Comparison of ENCODE assay signal across 12 mouse cellular contexts in the genomic region with DNA sequence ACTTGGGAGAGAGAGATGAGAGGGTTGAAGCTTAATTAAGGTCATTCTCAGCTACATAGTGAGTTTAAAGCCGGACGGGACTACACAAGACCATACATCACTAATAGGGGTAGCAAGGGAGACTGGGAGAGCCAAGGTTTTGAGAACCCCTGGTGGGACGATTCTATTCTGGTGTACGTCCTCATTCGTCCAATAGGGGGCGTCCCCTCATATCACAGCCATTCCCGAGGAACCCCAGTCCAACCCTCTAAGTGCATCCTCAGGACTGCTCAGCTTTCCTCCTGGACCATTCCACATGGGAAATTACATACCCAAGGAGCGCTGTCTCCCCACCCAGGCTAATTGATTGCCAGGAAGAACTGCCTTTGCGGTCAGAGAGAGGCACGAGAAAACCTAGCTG.
A peak's percentile ranks its signal among the peaks of the same experiment; 100 is the strongest.
DNase-seq lines count a peak whose midpoint lies in the region; ATAC-seq and TF ChIP-seq lines count a peak whose summit lies in the region.
"Had no signal": no experiment of that assay in that cellular context is flagged by ENCODE, and none has a peak within 500 bp of the region (broad histone marks: within the 10 kb centered on the region; RNA-seq: fewer than 3 reads in every experiment).

No protein-coding gene starts in this region.

- H3K4me2 ChIP-seq in embryonic facial prominence, embryonic 11.5 days (ENCODE audit: low read depth, low read length), result no peak overlapping the region
- H3K4me2 ChIP-seq in liver, embryonic 11.5 days, result no peak overlapping the region
- H3K4me2 ChIP-seq: heart, embryonic 13.5 days; limb, embryonic 15.5 days; midbrain, embryonic 13.5 days had no signal

- ATAC-seq in embryonic facial prominence, embryonic 11.5 days (replicated peaks; ENCODE audit: insufficient number of reproducible peaks, low FRiP score, low TSS enrichment, low read depth), result no peak
- ATAC-seq in liver, embryonic 11.5 days (replicated peaks; ENCODE audit: low FRiP score), result no peak
- ATAC-seq: midbrain, embryonic 13.5 days had no signal

- H3K9ac ChIP-seq in embryonic facial prominence, embryonic 11.5 days (replicated peaks; ENCODE audit: low read length), result no peak overlapping the region
- H3K9ac ChIP-seq in liver, embryonic 11.5 days (ENCODE audit: low read depth, low read length), result no peak overlapping the region
- H3K9ac ChIP-seq: heart, embryonic 13.5 days; limb, embryonic 15.5 days; midbrain, embryonic 13.5 days had no signal

- WGBS in embryonic facial prominence, embryonic 11.5 days, result 66% methylated on average over 10 of the region's 10 CpGs
- WGBS in embryonic facial prominence, embryonic 10.5 days, result 69% methylated on average over 10 of the region's 10 CpGs
- WGBS in liver, embryonic 11.5 days, result 69% methylated on average over 10 of the region's 10 CpGs

- H3K36me3 ChIP-seq in embryonic facial prominence, embryonic 11.5 days (replicated peaks; ENCODE audit: control insufficient read depth, insufficient read depth, low read depth, low read length), result no peaks in the 10 kb centered on the region
- H3K36me3 ChIP-seq in embryonic facial prominence, embryonic 10.5 days (replicated peaks), result no peaks in the 10 kb centered on the region
- H3K36me3 ChIP-seq in liver, embryonic 11.5 days (ENCODE audit: control insufficient read depth, insufficient read depth, low read length), result no peaks in the 10 kb centered on the region
- H3K36me3 ChIP-seq: heart, embryonic 13.5 days; limb, embryonic 15.5 days; midbrain, embryonic 13.5 days had no signal

- H3K27me3 ChIP-seq in embryonic facial prominence, embryonic 11.5 days (ENCODE audit: control insufficient read depth, insufficient read depth, low read length), result no peaks in the 10 kb centered on the region
- H3K27me3 ChIP-seq in embryonic facial prominence, embryonic 10.5 days (replicated peaks; ENCODE audit: low read depth, poor library complexity, severe bottlenecking), result no peaks in the 10 kb centered on the region
- H3K27me3 ChIP-seq in liver, embryonic 11.5 days (replicated peaks; ENCODE audit: control insufficient read depth, insufficient read depth, low read length), result 0 out of 2 replicates have a peak, but pooled peaks cover 4% of the 10 kb centered on the region
- H3K27me3 ChIP-seq: midbrain, embryonic 13.5 days had no signal

- no peak overlapping the region for H3K27ac ChIP-seq in embryonic facial prominence, embryonic 11.5 days (replicated peaks; ENCODE audit: low read depth, low read length)
- H3K27ac ChIP-seq in embryonic facial prominence, embryonic 10.5 days (replicated peaks), result no peak overlapping the region
- H3K27ac ChIP-seq in liver, embryonic 11.5 days (ENCODE audit: low read depth, low read length), result no peak overlapping the region
- no peak overlapping the region for H3K27ac ChIP-seq in bone marrow macrophage, adult 2 months (ENCODE audit: insufficient read depth, low read depth, low read length)
- H3K27ac ChIP-seq: heart, embryonic 13.5 days; limb, embryonic 15.5 days; midbrain, embryonic 13.5 days had no signal

- TF ChIP-seq CTCF in bone marrow macrophage, adult 2 months (IDR thresholded peaks at IDR 0.05; ENCODE audit: low read depth, low read length), result peak; percentile 13; the same call in 1 of the 2 replicates

- no peak for TF ChIP-seq POLR2A in bone marrow macrophage, adult 2 months (IDR thresholded peaks at IDR 0.05; ENCODE audit: borderline replicate concordance, low read depth, low read length)

- no peaks in the 10 kb centered on the region for H3K9me3 ChIP-seq in embryonic facial prominence, embryonic 11.5 days (replicated peaks; ENCODE audit: control insufficient read depth, low read length)
- H3K9me3 ChIP-seq in embryonic facial prominence, embryonic 10.5 days, result no peaks in the 10 kb centered on the region
- H3K9me3 ChIP-seq in liver, embryonic 11.5 days (ENCODE audit: control insufficient read depth, low read length), result no peaks in the 10 kb centered on the region
- H3K9me3 ChIP-seq: heart, embryonic 13.5 days; limb, embryonic 15.5 days; midbrain, embryonic 13.5 days had no signal

- H3K4me1 ChIP-seq in embryonic facial prominence, embryonic 11.5 days (ENCODE audit: control insufficient read depth, insufficient read depth, low read length), result no peaks in the 10 kb centered on the region
- H3K4me1 ChIP-seq in embryonic facial prominence, embryonic 10.5 days, result peaks cover 11% of the 10 kb centered on the region; the same call in 1 of the 2 replicates
- peaks cover 2% of the 10 kb centered on the region; the same call in 1 of the 2 replicates for H3K4me1 ChIP-seq in liver, embryonic 11.5 days (replicated peaks; ENCODE audit: control insufficient read depth, insufficient read depth, low read length)
- H3K4me1 ChIP-seq in bone marrow macrophage, adult 2 months (ENCODE audit: control insufficient read depth, insufficient read depth, low read length), result peaks cover 13% of the 10 kb centered on the region
- H3K4me1 ChIP-seq: heart, embryonic 13.5 days; limb, embryonic 15.5 days had no signal

- H3K4me3 ChIP-seq in embryonic facial prominence, embryonic 11.5 days (ENCODE audit: low read depth, low read length), result no peak overlapping the region
- H3K4me3 ChIP-seq in embryonic facial prominence, embryonic 10.5 days, result no peak overlapping the region
- H3K4me3 ChIP-seq in liver, embryonic 11.5 days (ENCODE audit: low read depth, low read length), result no peak overlapping the region
- H3K4me3 ChIP-seq in bone marrow macrophage, adult 2 months (ENCODE audit: insufficient read depth, low read length), result no peak overlapping the region
- H3K4me3 ChIP-seq: heart, embryonic 13.5 days; limb, embryonic 15.5 days; midbrain, embryonic 13.5 days had no signal

- DNase-seq in embryonic facial prominence, embryonic 11.5 days (ENCODE audit: low spot score), result peak; percentile 13
- DNase-seq in embryonic facial prominence, embryonic 10.5 days (ENCODE audit: low spot score), result no peak
- DNase-seq in liver, result peak; percentile 25
- no peak for DNase-seq in liver, embryonic 11.5 days (ENCODE audit: low spot score)
- peak; percentile 5 to 6 for DNase-seq in B cell, adult 2 months
- no peak for DNase-seq in right cerebral cortex, postnatal 25 days
- no peak for DNase-seq in right cerebral cortex, postnatal 4 days
- DNase-seq: cerebellum, postnatal 36 days had no signal

Comparison
In these comparisons a context has a peak if more than half of its experiments do, and no peak if none do; other contexts are left out.
1. DNase-seq: peak in embryonic facial prominence, embryonic 11.5 days (single experiment), liver (single experiment) and B cell, adult 2 months (2 of 2); none in embryonic facial prominence, embryonic 10.5 days (single experiment), liver, embryonic 11.5 days (single experiment), right cerebral cortex, postnatal 25 days (single experiment) and right cerebral cortex, postnatal 4 days (single experiment).